Mouse (Mus musculus) heart, adult 2 months (tissue): ENCODE measurements at regions not wholly inside any gene's neighbourhood (a gene's known extent, or its start where the extent isn't known, plus 50 kb on each side); places are given as distances from the start of the nearest gene placed in this dataset.

ENCODE experiments used
- CTCF ChIP-seq: fragments of 200-600 bp; IDR thresholded peaks from 2 replicates; pipeline ENCODE4 v1.8.1; 2022; ENCODE audit warnings: antibody characterized with exemption, mild to moderate bottlenecking, moderate library complexity
- EP300 ChIP-seq: fragments of 200-500 bp; IDR thresholded peaks from 2 replicates; pipeline ENCODE4 v1.6.1; 2011; ENCODE audit warnings: low read depth, low read length, control low read depth; ENCODE audit not compliant: insufficient read depth
- POLR2A ChIP-seq: fragments of 200-500 bp; IDR thresholded peaks from 2 replicates; pipeline ENCODE4 v1.6.1; 2011; ENCODE audit warnings: mild to moderate bottlenecking, low read depth, low read length, control low read depth; ENCODE audit not compliant: insufficient read depth

GRCm38 (mm10) chr19:18418548-18418947, 213.1 kb downstream of the Ostf1 start:
- no peak for TF ChIP-seq CTCF
- no peak for TF ChIP-seq POLR2A
- no peak for TF ChIP-seq EP300
